Comparison of ENCODE assay signal across 8 mouse cellular contexts in genomic region chr13:21714725-21715124, GRCm38 (mm10). TPM values are rescaled to one million over a fixed set of nuclear protein-coding genes. Genes with fewer than 3 reads are reported as not detected.
A peak's percentile ranks its signal among the peaks of the same experiment; 100 is the strongest.
DNase-seq lines count a peak whose midpoint lies in the region; ATAC-seq lines count a peak whose summit lies in the region.

No protein-coding gene starts in this region.

- H3K27ac ChIP-seq in hindbrain, embryonic 16.5 days (ENCODE audit: low read depth, low read length) = no peak overlapping the region

- peak; percentile 35 for ATAC-seq in frontal cortex, adult (ENCODE audit: low TSS enrichment)
- no peak for ATAC-seq in hindbrain, embryonic 16.5 days
- ATAC-seq in megakaryocyte progenitor cell, adult 5-6 weeks (replicated peaks; ENCODE audit: poor library complexity) = peak; percentile 22

- no peaks in the 10 kb centered on the region for H3K9me3 ChIP-seq in hindbrain, embryonic 16.5 days (ENCODE audit: control insufficient read depth, low read length)

- H3K4me1 ChIP-seq in hindbrain, embryonic 16.5 days (ENCODE audit: control insufficient read depth, insufficient read depth, low read depth, low read length) = peaks cover 24% of the 10 kb centered on the region

- WGBS in hindbrain, embryonic 16.5 days = under 1% methylated on average over 7 of the region's 7 CpGs

- H3K4me3 ChIP-seq in hindbrain, embryonic 16.5 days (ENCODE audit: low read length) = peak overlapping the region; percentile 45

- H3K9ac ChIP-seq in hindbrain, embryonic 16.5 days (ENCODE audit: low read depth, low read length) = peak overlapping the region; percentile 28

- no peaks in the 10 kb centered on the region for H3K36me3 ChIP-seq in hindbrain, embryonic 16.5 days (ENCODE audit: control insufficient read depth, insufficient read depth, low read length)

- intact Hi-C loops in left cerebral cortex, postnatal 14 days (cut with DNase I) = loop anchor here (2.0 to 10.0 kb wide), 5 partner anchors 18 to 1820 kb away; partner anchors contain the start of genes Hist1h2af, Hist1h3g and Hist1h4h

- peak overlapping the region; percentile 94 for H3K4me2 ChIP-seq in hindbrain, embryonic 16.5 days (ENCODE audit: low read length)

- DNase-seq in left cerebral cortex, adult 18-20 months (ENCODE audit: low spot score in 2 of 2) = peak; percentile 69 to 72
- no peak for DNase-seq in left cerebral cortex, adult 11 months (ENCODE audit: low spot score)
- DNase-seq in cerebellum, adult 9-10 months = peak; percentile 84
- DNase-seq in left cerebral cortex, postnatal 14 days (ENCODE audit: low spot score in 2 of 2) = peak; percentile 69 to 75
- peak; percentile 62 for DNase-seq in spleen, adult 12 weeks (ENCODE audit: low spot score)

- H3K27me3 ChIP-seq in hindbrain, embryonic 16.5 days (replicated peaks; ENCODE audit: control insufficient read depth, insufficient read depth, low read length) = no peaks in the 10 kb centered on the region

RNA-seq across cellular contexts. Expression of gene Hist1h2bl, which starts 1.2 kb away (rescaled TPM):
- total RNA-seq in left cerebral cortex, adult 18-20 months (2021) = 10 to 100 TPM; 20.0 to 20.4 TPM
- polyA plus RNA-seq in hindbrain, embryonic 16.5 days (2015; fragmentation: Nextera tagmentation; extraction: Ambion mirVana) = not detected in 2 replicates
- 10 to 100 TPM; 37.3 to 37.9 TPM for total RNA-seq in left cerebral cortex, postnatal 14 days (2021)
- 264 and 265 TPM in 2 replicates for total RNA-seq in megakaryocyte progenitor cell, adult 5-6 weeks (2015)
- total RNA-seq in megakaryocyte progenitor cell, adult 5-6 weeks (2017) = 396 and 423 TPM in 2 replicates

RNA-seq across cellular contexts. Expression of gene Hist1h2ai, which starts 1.5 kb away (rescaled TPM):
- total RNA-seq in left cerebral cortex, adult 18-20 months (2021) = 10 to 100 TPM; 20.3 to 34.8 TPM
- polyA plus RNA-seq in hindbrain, embryonic 16.5 days (2015; fragmentation: Nextera tagmentation; extraction: Ambion mirVana) = 5.1 and 6.5 TPM in 2 replicates
- 10 to 100 TPM; 17.2 to 25.6 TPM for total RNA-seq in left cerebral cortex, postnatal 14 days (2021)
- total RNA-seq in megakaryocyte progenitor cell, adult 5-6 weeks (2015) = 2.0 and 5.0 TPM in 2 replicates
- 2,894 and 3,659 TPM in 2 replicates for total RNA-seq in megakaryocyte progenitor cell, adult 5-6 weeks (2017)

RNA-seq across cellular contexts. Expression of gene Hist1h3h, which starts 2.7 kb away (rescaled TPM):
- 10 to 100 TPM; 57.9 to 62.6 TPM for total RNA-seq in left cerebral cortex, adult 18-20 months (2021)
- 0.98 TPM in 1 of 2 replicates, not detected in the other for polyA plus RNA-seq in hindbrain, embryonic 16.5 days (2015; fragmentation: Nextera tagmentation; extraction: Ambion mirVana)
- 10 to 100 TPM; 46.6 to 56.8 TPM for total RNA-seq in left cerebral cortex, postnatal 14 days (2021)
- 35.1 and 67.8 TPM in 2 replicates for total RNA-seq in megakaryocyte progenitor cell, adult 5-6 weeks (2015)
- total RNA-seq in megakaryocyte progenitor cell, adult 5-6 weeks (2017) = 208 and 295 TPM in 2 replicates

RNA-seq across cellular contexts. Expression of gene Hist1h2bm, which starts 7.1 kb away (rescaled TPM):
- total RNA-seq in left cerebral cortex, adult 18-20 months (2021) = 1 to 10 TPM; 2.7 to 2.9 TPM
- 0.50 and 1.2 TPM in 2 replicates for polyA plus RNA-seq in hindbrain, embryonic 16.5 days (2015; fragmentation: Nextera tagmentation; extraction: Ambion mirVana)
- total RNA-seq in left cerebral cortex, postnatal 14 days (2021) = 1 to 10 TPM; 4.9 to 7.8 TPM
- total RNA-seq in megakaryocyte progenitor cell, adult 5-6 weeks (2015) = 116 and 137 TPM in 2 replicates
- total RNA-seq in megakaryocyte progenitor cell, adult 5-6 weeks (2017) = 542 and 561 TPM in 2 replicates

RNA-seq across cellular contexts. Expression of gene Olfr1359, which starts 16.8 kb away (rescaled TPM):
- total RNA-seq in left cerebral cortex, adult 18-20 months (2021) = not detected
- not detected in 2 replicates for polyA plus RNA-seq in hindbrain, embryonic 16.5 days (2015; fragmentation: Nextera tagmentation; extraction: Ambion mirVana)
- not detected for total RNA-seq in left cerebral cortex, postnatal 14 days (2021)
- total RNA-seq in megakaryocyte progenitor cell, adult 5-6 weeks (2015) = not detected in 2 replicates
- total RNA-seq in megakaryocyte progenitor cell, adult 5-6 weeks (2017) = not detected in 2 replicates

Comparison
In these comparisons a context has a peak if more than half of its experiments do, and no peak if none do; other contexts are left out.
1. RNA of gene Hist1h2bl, which starts 1.2 kb away (total RNA-seq): 264 to 423 TPM in megakaryocyte progenitor cell, adult 5-6 weeks; 37.3 to 37.9 TPM in left cerebral cortex, postnatal 14 days and 20.0 to 20.4 TPM in left cerebral cortex, adult 18-20 months; every median in the first group is over 4 times any median in the second.